Mouse (Mus musculus) left cerebral cortex, adult 11 months (tissue): ENCODE measurements around the gene Padi2.

ENCODE experiments used
- DNase-seq: peaks from one replicate; pipeline ENCODE4 v3.0.0; 2022; ENCODE audit warnings: low spot score

The Padi2 gene

GRCm38 (mm10) chr4:140959715-140960479 lies 53.8 kb downstream of the Padi2 start:
- DNase-seq, result no peak

GRCm38 (mm10) chr4:140960781-140961466 lies 54.8 kb downstream of the Padi2 start, which contains the start of gene Sdhb:
Gene Sdhb, plus strand, starts transcription at chr4:140961203.
- peak; percentile 96 for DNase-seq

DNA sequence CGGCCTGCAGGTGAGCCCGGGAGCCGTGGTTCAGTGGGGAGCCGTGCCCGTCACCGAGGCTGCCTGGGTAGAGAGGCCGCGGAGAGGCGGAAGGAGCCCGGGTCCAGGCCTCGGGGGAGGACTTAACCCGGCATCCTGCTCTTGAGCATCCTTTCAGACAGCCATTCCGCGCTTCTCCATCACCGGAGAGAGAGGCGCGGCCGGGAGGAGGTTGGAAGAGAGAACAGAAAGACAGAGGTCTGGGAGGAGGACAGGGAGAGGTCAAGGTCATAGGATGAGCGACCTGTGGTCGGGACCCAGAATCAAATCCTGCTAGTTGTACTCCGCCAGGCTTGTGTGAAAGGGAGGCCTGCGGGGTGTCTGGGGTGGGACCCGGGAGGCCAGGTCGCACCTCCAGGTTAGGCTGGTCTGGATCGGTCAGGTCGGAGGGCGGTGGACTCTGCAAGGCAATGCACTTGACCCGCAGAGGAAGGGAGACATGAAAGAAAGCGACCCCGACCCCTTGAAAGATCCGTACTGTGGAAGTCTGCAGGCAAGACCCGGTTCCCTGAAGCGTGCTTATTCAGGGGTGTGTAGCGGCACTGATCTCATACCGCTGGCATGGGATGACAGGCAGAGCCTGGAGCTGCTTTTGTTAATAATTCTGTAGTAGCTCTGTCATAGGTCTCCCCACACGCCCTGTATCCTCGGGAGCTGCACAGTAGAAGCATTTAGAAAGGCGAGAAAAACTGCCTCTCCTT lies 55.5 kb downstream of the Padi2 start:
- no peak for DNase-seq

- DNase-seq, result no peak
These were observed 56.2 kb downstream of the Padi2 start for GRCm38 (mm10) chr4:140962207-140962909.

GRCm38 (mm10) chr4:140962950-140963349 lies 56.8 kb downstream of the Padi2 start:
- no peak for DNase-seq

DNA sequence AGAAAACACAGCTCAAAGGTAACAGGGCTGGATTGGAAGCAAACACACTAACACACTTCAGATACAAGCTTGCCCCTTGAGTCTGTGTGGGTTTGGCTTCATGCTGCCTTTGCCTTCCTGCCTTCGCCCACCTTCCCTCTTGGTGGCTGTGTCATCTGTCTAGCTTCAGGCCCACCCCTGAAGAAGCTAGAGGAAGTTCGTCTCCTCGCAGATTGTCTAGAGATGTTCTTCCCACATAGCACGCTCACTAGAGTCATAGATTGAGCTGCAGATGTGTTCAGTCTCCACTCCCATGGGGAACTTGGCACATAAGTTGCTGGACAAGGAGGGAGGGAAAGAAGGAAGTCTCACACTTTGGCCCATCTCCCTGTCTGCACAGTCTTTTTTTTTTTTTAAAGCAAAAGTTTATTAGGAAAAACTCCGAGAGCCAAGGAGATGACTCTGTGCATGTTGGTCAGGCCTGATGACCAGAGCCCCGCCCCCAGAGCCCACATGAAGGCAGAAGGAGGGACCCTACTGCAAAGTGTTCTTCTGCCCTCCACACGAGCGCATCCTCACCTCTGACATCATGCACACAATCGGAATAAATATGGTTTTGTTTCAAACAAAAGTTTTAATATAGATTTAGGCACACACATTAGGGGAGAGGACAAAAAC lies 57.9 kb downstream of the Padi2 start:
- no peak for DNase-seq

- DNase-seq, result peak; percentile 74
These were observed 58.5 kb downstream of the Padi2 start for GRCm38 (mm10) chr4:140964620-140965019.

GRCm38 (mm10) chr4:140967386-140968159 lies 61.4 kb downstream of the Padi2 start:
- no peak for DNase-seq

- DNase-seq, result no peak
These were observed 65.5 kb downstream of the Padi2 start for GRCm38 (mm10) chr4:140971691-140972090.

DNA sequence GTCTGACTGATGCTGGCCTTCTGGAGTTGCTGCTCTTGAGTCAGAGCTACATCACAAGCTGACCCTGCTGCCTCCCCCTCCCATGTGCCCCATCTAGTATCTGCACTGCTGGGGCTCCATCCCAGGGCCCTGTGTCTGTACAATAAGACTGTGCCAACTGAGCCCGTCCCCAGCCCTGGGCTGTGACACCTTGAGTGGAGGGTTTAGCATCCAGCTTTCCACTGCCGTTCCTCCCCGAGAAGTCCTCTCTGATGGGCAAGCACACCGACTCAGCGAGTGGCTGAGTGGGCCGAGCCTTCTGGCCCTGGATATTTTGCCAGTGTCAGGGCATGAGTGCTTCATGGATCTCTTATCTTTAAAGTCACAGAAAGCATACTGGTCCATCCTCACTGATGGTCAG lies 68.3 kb downstream of the Padi2 start:
- DNase-seq, result no peak

DNA sequence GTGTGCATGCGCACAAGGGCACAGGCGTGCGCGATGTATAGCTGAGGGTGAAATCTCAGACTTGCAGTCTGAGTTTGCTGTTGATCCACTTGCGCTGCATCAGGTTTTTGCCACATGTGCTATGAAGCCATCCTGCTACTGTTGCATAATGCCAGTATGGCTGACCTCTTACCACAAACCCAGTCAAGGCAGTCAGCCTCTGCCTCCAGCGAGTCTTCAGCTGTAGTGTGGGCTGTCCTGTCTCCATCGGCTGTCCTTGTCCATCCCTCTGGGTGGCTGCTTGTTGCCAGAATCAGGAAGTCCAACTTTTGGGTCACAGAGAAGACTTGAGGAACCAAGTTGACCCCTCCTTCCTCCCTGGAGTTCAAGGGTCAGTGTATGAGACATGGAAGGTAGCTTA lies 69.2 kb downstream of the Padi2 start:
- no peak for DNase-seq

DNA sequence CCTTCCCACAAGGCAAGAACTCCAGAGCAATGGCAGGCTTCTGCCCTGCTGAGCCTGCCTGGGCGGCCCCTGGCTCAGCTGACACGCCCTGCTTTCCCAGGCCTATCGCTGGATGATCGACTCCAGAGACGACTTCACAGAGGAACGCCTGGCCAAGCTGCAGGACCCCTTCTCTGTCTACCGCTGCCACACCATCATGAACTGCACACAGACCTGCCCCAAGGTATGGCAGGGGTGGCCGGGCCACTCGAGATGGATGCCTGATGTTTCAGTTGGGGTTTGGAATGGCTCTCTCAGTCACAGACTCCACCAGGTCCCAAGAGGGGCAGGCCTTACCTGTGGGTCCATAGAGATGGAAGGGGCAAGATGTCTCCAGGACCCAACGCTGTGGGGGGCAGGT lies 71.1 kb downstream of the Padi2 start:
- no peak for DNase-seq

DNA sequence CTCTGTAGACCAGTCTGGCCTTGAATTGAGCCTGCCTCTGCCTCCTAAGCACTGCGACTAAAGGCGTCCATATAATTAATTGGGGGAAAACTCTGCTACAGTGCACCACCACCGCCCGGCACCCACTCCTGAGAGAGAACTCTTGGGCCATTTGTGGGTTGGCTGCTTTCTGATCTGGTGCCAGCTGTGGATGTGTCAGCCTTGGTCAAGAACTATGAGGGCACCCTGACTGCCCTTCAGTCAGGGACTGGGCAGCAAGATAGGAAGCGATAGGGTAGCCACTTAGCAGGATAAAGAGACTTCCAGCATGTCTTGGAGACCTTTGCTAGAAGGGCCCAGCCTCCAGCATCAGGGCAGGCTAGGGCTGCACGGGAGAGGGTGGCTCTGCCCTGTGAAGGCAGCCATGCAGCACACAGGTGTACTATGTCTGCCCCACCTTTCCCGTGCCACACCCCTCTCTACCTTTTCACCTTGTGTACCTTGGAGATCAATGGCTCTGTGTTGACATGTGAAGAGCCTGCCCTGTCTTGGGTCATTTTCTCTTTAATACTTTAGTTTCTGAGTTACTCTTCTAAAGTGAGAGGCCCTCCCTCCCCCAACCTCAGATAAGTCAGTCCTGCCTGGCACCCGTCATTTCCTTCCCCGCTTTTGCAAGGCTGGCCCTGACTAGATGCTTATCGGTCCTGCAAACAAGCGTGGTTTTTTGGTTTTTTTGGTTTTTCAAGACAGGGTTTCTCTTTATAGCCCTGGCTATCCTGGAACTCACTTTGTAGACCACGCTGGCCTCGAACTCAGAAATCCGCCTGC lies 71.9 kb downstream of the Padi2 start:
- DNase-seq, result no peak

DNA sequence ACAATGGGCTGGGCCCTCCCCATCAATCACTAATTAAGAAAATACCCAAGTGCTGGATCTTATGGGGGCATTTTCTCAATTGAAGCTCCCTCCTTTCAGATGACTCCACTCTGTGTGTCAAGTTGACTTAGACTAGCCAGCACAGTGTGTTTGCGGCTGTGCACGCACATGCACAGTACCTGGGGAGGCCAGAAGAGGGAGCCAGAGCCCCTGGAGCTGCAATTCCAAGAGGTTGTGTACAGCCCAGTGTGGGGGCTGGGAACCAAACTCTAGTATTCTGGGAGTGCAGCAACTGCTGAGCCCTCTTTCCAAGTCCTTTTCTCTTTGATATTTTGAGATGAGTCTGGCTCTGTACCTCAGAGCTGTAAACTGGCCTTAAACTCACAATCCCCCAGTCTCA lies 75.5 kb downstream of the Padi2 start:
- DNase-seq, result no peak

DNA sequence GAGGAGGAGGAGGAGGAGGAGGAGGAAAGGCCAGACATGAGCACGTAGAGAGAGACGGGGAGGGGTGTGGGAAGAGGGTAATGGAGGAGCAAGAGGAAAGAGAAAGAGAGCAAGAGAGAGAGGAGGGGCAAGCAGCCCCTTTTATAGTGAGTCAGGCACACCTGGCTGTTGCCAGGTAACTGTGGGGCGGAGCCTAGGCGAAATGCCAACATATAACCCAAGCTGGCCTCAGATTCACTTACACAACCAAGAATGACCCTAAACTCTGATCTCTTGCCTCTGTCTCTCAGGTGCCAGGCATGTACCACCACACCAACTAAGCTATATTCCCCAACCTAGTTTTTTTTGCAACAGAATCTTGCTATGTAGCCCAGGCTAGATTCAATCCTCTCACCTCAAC lies 76.7 kb downstream of the Padi2 start:
- no peak for DNase-seq

- no peak for DNase-seq
These were observed 77.3 kb downstream of the Padi2 start for GRCm38 (mm10) chr4:140983442-140983841.

- no peak for DNase-seq
These were observed 78.4 kb downstream of the Padi2 start for GRCm38 (mm10) chr4:140984544-140984943.

GRCm38 (mm10) chr4:140986024-140986710 lies 80.0 kb downstream of the Padi2 start:
- no peak for DNase-seq

DNA sequence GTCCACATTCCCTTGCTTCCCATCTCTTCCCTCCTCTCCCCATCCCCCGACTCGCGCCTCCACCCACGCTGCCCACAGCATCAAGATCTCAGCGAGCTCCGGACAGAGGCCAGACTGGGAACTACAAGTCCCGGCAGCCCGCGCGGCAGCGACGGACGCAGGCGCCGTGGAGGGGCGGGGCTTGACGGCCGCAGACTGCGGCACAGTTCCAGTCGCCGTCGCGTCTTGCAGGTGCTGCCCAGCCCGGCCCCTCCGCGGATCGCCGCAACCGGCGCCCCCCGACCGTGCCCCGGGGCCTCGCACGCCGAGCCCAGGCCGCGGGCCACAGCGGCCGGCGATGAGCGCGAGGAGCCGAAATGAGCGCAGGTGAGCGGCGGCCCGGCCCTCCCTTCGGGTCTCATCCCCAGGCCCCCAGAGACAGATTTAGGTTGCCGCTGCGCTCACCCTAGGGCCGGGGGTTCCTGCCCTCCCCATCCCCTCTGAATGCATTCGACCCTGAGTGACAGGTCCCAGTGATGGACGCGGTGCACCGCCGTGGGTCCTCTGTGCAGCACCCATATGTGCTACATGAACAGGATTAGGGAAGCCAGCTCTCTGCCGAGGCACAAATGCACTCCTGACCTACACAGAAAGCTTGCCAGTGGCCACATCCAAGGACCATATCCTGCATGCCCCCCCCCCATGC lies 80.7 kb downstream of the Padi2 start, which contains the start of gene Atp13a2:
Gene Atp13a2 (plus strand): TSS at position 163 of the 685 bp plus-strand sequence.
- DNase-seq, result peak; percentile 85
